Mouse (Mus musculus) hindbrain, embryonic 12.5 days (tissue): ENCODE results near the gene Gm20388. TPM values are rescaled to one million over a fixed set of nuclear protein-coding genes. Genes with fewer than 3 reads are reported as not detected.

Source experiments
- ATAC-seq: fragments of 200-750 bp; cut with Nextera tagmentation; 2 replicates; pipeline ENCODE4 v1.8.0; 2017; ENCODE audit warnings: moderate TSS enrichment; ENCODE audit not compliant: low FRiP score
- H3K27ac ChIP-seq: fragments of 300-500 bp; sonication (generic); 2 replicates; pipeline ENCODE4 v1.5.1; 2016; ENCODE audit warnings: mild to moderate bottlenecking
- H3K27me3 ChIP-seq: fragments of 300-500 bp; sonication (generic); 2 replicates; pipeline ENCODE4 v1.6.1; 2016; ENCODE audit warnings: mild to moderate bottlenecking
- H3K36me3 ChIP-seq: fragments of 300-500 bp; sonication (generic); 2 replicates; pipeline ENCODE4 v1.6.1; 2016; ENCODE audit warnings: mild to moderate bottlenecking
- H3K4me1 ChIP-seq: fragments of 300-500 bp; sonication (generic); 2 replicates; pipeline ENCODE4 v1.6.1; 2016
- H3K4me2 ChIP-seq: fragments of 300-500 bp; sonication (generic); replicated peaks from 2 replicates; pipeline ENCODE4 v1.6.1; 2016; ENCODE audit warnings: mild to moderate bottlenecking
- H3K4me3 ChIP-seq: fragments of 300-500 bp; sonication (generic); 2 replicates; pipeline ENCODE4 v1.5.1; 2016; ENCODE audit warnings: mild to moderate bottlenecking
- H3K9ac ChIP-seq: fragments of 300-500 bp; sonication (generic); 2 replicates; pipeline ENCODE4 v1.6.1; 2016; ENCODE audit warnings: mild to moderate bottlenecking, moderate library complexity
- H3K9me3 ChIP-seq: fragments of 300-500 bp; sonication (generic); replicated peaks from 2 replicates; pipeline ENCODE4 v1.6.1; 2016; ENCODE audit warnings: mild to moderate bottlenecking
- WGBS: fragments of 180-500 bp; shearing (Covaris S2); methylation state at CpG from one replicate; pipeline ENCODE4 v1.1.7; 2016; 5-methylcytosine and 5-hydroxymethylcytosine counted together
- polyA plus RNA-seq: library from polyadenylated mRNA; unstranded; fragments of >200 nt; fragmentation: Nextera tagmentation; extraction: Ambion mirVana; gene quantifications from 2 replicates; pipeline ENCODE4 v1.2.1, GENCODE M21; 2016

The Gm20388 gene
- polyA plus RNA-seq, 1 experiment from 2014 or later, result not detected

GRCm38 (mm10) chr8:121239640-121240039 lies 1329.0 kb downstream of the Gm20388 start:
- 79% methylated on average over 6 of the region's 6 CpGs for WGBS
- no peak overlapping the region for H3K4me3 ChIP-seq
- no peak overlapping the region for H3K9ac ChIP-seq
- no peak overlapping the region for H3K27ac ChIP-seq
- peaks cover 30% of the 10 kb centered on the region for H3K4me1 ChIP-seq
- peaks cover 11% of the 10 kb centered on the region; the same call in 1 of the 2 replicates for H3K27me3 ChIP-seq
- H3K9me3 ChIP-seq, result no peaks in the 10 kb centered on the region
- no peak for ATAC-seq
- H3K4me2 ChIP-seq, result no peak overlapping the region
- H3K36me3 ChIP-seq, result no peaks in the 10 kb centered on the region

DNA sequence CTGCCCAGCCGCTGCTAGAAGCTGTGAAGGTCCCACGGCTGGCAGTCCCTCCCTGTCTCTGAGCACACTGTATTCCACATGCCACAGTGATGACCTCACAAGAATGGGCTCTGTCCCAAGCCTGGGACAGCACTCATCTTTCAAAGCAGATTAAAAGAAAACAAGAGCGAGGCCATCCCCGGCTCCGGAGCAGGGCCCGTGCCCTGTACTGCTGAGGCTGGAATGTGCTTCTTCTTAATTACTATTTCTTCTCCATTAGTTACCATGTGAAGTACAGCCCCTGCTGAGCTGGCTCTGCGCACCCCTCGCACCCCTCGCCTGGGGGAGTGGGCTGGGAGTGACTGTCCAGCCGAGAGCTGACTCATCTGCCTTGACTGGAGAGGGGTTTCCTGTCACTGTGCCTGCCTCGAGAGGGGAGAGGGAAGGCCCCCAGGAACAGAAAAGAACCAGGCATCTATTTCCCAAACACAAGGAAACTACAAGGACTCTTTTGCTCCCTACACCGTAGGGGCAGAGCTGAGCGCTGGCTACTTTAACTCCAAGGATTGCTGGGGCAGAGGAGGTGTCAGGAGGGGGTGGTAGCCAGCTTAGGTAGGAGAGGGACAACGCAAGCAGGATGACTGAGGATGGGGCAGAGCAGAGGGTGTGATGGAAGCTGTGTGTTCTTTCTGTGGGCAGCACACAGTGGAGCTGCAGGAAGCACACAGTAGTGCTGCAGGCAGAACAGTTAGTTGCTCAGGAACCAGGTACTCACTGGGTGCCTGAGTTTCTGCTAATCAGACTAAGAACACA lies 1331.3 kb downstream of the Gm20388 start:
- peak; percentile 69 for ATAC-seq
- Histone ChIP-seq H3K27me3 (peaks cover 10% of the 10 kb centered on the region), H3K4me2 (no peak overlapping the region), H3K9me3 (no peaks in the 10 kb centered on the region), H3K36me3 (no peaks in the 10 kb centered on the region), H3K27ac (peak overlapping the region; percentile 25; the same call in 1 of the 2 replicates), H3K4me3 (no peak overlapping the region), H3K9ac (no peak overlapping the region), H3K4me1 (peaks cover 30% of the 10 kb centered on the region)
- WGBS, result 8% methylated on average over 14 of the region's 14 CpGs

DNA sequence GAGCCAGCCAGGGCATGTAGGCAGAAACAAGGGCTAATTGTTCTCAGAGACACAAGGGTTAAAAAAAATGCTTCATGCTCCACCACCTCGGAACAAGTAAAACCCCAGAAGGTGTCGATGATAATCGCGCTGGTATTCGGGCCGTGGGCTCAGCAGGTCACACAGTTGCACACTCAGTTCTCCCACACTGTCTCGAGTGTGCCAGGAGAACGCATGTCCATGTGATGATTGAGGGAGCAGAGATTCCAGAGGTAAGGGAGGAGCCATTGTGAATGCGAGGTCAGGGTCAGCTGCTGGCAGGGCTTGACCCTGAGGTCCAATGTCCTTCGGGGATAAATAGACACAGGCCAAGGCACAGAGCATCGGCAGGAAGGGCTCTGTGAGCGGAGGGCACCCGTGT lies 1332.0 kb downstream of the Gm20388 start:
- no peaks in the 10 kb centered on the region for H3K9me3 ChIP-seq
- H3K9ac ChIP-seq, result no peak overlapping the region
- H3K4me3 ChIP-seq, result no peak overlapping the region
- H3K27ac ChIP-seq, result no peak overlapping the region
- 6% methylated on average over 13 of the region's 13 CpGs for WGBS
- no peaks in the 10 kb centered on the region for H3K36me3 ChIP-seq
- no peak for ATAC-seq
- peaks cover 15% of the 10 kb centered on the region for H3K27me3 ChIP-seq
- H3K4me1 ChIP-seq, result peaks cover 30% of the 10 kb centered on the region
- no peak overlapping the region for H3K4me2 ChIP-seq

- Histone ChIP-seq H3K27ac (no peak overlapping the region), H3K4me2 (no peak overlapping the region), H3K9ac (no peak overlapping the region), H3K27me3 (peaks cover 48% of the 10 kb centered on the region), H3K4me3 (no peak overlapping the region), H3K4me1 (peaks cover 20% of the 10 kb centered on the region), H3K36me3 (no peaks in the 10 kb centered on the region), H3K9me3 (no peaks in the 10 kb centered on the region)
- ATAC-seq, result no peak
- WGBS, result 77% methylated on average over 7 of the region's 7 CpGs
Measured at GRCm38 (mm10) chr8:121248823-121249222, 1338.2 kb downstream of the Gm20388 start.

- Histone ChIP-seq H3K27me3 (peaks cover 54% of the 10 kb centered on the region), H3K4me2 (no peak overlapping the region), H3K9ac (no peak overlapping the region), H3K4me3 (no peak overlapping the region), H3K27ac (no peak overlapping the region), H3K9me3 (no peaks in the 10 kb centered on the region), H3K4me1 (peaks cover 20% of the 10 kb centered on the region), H3K36me3 (no peaks in the 10 kb centered on the region)
- ATAC-seq, result no peak
- 78% methylated on average over 1 of the region's 1 CpGs for WGBS
Measured at GRCm38 (mm10) chr8:121249433-121249832, 1338.8 kb downstream of the Gm20388 start.

DNA sequence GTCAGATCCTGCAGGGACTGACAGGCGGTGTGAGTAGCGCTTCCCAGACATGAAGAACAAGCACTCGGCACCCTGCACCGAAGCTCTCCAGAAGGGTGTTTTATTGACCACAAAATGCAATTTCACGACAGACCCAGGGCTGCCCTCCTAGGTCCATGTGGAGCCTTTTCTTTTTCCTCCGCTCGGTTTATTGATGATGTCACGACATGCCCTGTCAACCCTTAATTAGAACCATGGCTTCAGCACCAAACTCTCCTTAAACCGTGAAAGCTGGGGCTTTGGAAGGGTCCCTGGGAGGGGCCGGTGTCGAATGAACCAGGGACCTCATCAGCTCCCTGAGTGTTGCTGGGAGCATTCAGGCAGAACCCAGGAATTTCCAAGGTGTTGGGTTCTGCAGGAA lies 1340.4 kb downstream of the Gm20388 start:
- H3K27ac ChIP-seq, result no peak overlapping the region
- H3K4me1 ChIP-seq, result peaks cover 26% of the 10 kb centered on the region
- ATAC-seq, result no peak
- H3K27me3 ChIP-seq, result peaks cover 62% of the 10 kb centered on the region
- H3K4me2 ChIP-seq, result no peak overlapping the region
- no peaks in the 10 kb centered on the region for H3K9me3 ChIP-seq
- H3K9ac ChIP-seq, result no peak overlapping the region
- WGBS, result 9% methylated on average over 11 of the region's 11 CpGs
- H3K36me3 ChIP-seq, result no peaks in the 10 kb centered on the region
- no peak overlapping the region for H3K4me3 ChIP-seq

DNA sequence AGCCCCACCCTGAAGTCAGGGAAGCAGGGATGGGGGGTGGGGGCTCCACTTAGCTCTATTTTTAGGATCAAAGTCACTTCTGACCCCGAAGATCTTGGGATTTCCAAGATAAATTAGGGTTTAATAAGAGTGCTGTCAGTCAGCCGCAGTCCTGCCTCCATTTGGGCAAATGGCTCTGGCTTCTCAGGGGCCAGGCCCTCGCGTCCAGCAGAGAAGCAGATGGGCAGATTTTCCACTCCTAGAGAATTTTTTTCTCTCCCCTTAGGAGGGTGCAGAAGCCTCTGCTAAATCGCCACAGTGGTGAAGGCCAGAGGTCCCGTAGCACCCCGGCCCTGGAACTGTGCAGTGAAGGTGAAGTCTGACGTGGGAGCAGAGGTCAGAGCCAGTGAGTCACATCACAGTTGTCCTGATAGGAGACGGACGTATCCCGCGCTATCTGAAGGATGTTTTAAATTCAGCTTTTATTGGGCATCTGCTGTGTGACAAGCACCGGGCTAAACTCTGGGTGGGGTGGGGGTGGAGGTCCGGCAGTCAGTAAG lies 1345.2 kb downstream of the Gm20388 start:
- H3K9me3 ChIP-seq, result no peaks in the 10 kb centered on the region
- WGBS, result 44% methylated on average over 14 of the region's 14 CpGs
- H3K36me3 ChIP-seq, result no peaks in the 10 kb centered on the region
- no peak for ATAC-seq
- no peak overlapping the region for H3K9ac ChIP-seq
- H3K27ac ChIP-seq, result no peak overlapping the region
- H3K4me3 ChIP-seq, result no peak overlapping the region
- H3K4me2 ChIP-seq, result no peak overlapping the region
- peaks cover 25% of the 10 kb centered on the region for H3K4me1 ChIP-seq
- H3K27me3 ChIP-seq, result peaks cover 54% of the 10 kb centered on the region

DNA sequence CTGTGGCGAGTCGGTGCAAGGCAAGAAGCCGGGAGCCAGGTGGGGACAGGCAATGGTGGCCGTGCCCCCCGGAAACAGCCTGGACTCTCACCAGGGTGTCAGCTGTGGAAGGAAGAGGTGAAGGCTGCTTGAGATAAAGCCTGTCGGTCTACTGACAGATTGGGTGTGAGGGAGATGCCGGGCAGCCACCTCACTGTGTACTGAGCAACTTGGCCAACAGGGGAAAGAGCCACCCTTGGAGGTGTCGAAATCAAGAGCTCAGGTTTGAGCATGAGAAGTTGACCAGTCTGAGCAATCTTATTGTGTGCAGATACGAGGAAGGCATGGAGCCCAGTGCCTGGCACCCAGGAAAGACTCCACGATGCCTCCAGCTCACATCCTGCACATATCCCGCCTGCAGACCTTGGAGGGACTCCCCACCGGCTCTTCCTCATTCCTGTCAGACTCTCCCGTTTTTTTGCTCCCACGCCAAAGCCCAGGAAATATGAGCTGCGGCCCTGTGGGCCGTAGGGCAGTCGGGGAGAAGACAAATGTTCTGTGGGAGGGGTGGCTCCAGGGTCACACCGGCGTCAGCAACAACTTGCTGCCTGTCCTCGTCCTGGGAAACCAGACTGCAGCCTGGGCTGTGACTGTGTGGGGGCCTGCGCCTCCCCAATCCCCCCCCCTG lies 1347.6 kb downstream of the Gm20388 start:
- H3K4me2 ChIP-seq, result no peak overlapping the region
- no peak for ATAC-seq
- no peak overlapping the region for H3K4me3 ChIP-seq
- H3K9ac ChIP-seq, result no peak overlapping the region; the same call in 1 of the 2 replicates
- 48% methylated on average over 21 of the region's 21 CpGs for WGBS
- H3K36me3 ChIP-seq, result no peaks in the 10 kb centered on the region
- H3K9me3 ChIP-seq, result no peaks in the 10 kb centered on the region
- no peak overlapping the region for H3K27ac ChIP-seq
- H3K4me1 ChIP-seq, result peaks cover 19% of the 10 kb centered on the region
- H3K27me3 ChIP-seq, result peaks cover 36% of the 10 kb centered on the region

DNA sequence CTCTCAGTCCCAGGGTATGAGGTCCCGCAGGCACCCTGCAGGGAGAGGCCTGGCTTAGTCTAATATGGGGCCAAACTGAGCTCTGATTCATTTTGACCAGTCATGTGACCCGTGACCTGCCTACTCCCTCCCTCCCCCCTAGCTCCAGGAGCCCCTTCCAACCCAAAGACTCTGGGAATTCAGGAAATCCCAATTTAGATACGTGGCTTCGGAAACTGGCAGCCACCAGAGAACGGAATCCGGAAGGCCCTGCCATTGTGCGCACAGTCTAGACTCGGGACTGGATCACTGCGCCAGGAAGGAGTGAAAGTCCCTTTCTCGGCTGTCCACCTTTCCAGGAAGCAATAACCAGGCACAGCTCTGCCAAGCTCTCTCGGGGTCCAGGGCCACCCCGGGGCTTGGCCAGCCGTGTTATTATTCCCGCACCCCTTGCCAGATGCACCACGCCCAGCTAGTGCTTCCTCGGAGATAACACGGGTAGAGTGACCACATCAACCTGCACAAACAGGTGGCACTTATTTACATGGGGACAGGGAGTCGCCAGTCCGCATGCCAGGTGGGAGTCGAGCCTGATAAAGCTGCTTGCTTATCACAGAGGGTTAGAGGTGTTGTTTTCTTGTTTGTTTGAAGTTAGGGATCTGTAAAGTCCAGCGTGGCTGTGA lies 1352.2 kb downstream of the Gm20388 start:
- H3K9me3 ChIP-seq, result no peaks in the 10 kb centered on the region
- H3K9ac ChIP-seq, result no peak overlapping the region
- H3K4me3 ChIP-seq, result no peak overlapping the region
- 80% methylated on average over 21 of the region's 21 CpGs for WGBS
- peaks cover 13% of the 10 kb centered on the region for H3K27me3 ChIP-seq
- no peak overlapping the region for H3K27ac ChIP-seq
- peaks cover 16% of the 10 kb centered on the region for H3K4me1 ChIP-seq
- H3K4me2 ChIP-seq, result no peak overlapping the region
- H3K36me3 ChIP-seq, result no peaks in the 10 kb centered on the region
- ATAC-seq, result no peak

- 39% methylated on average over 14 of the region's 14 CpGs for WGBS
- Histone ChIP-seq H3K4me2 (no peak overlapping the region), H3K36me3 (no peaks in the 10 kb centered on the region), H3K9ac (no peak overlapping the region), H3K27me3 (peaks cover 9% of the 10 kb centered on the region; the same call in 1 of the 2 replicates), H3K4me1 (peaks cover 15% of the 10 kb centered on the region), H3K4me3 (no peak overlapping the region), H3K27ac (no peak overlapping the region), H3K9me3 (no peaks in the 10 kb centered on the region)
- ATAC-seq, result no peak
Measured at GRCm38 (mm10) chr8:121263390-121263775, 1352.7 kb downstream of the Gm20388 start.

DNA sequence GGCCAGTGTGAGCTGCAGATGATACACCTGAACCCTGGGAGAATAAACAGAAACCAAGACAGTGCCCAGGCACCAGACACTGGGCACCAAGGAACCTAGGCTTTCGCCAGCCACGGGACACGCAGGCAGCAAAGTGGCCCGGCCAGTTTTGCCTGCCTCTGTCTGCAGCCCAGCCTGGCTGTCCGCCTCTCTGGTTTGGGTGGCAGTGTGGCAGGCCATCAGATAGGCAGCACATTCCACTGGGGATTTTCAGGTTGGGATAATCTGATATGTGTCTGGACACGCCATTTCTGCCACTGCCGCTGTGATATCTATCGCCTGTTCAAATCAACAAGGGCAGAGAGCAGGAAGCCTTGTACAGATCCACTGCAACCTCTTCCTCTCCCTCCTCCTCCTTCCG lies 1353.6 kb downstream of the Gm20388 start:
- H3K27ac ChIP-seq, result no peak overlapping the region
- no peaks in the 10 kb centered on the region for H3K36me3 ChIP-seq
- H3K4me1 ChIP-seq, result peaks cover 10% of the 10 kb centered on the region
- H3K9me3 ChIP-seq, result no peaks in the 10 kb centered on the region
- no peak for ATAC-seq
- no peak overlapping the region for H3K4me2 ChIP-seq
- H3K27me3 ChIP-seq, result peaks cover 4% of the 10 kb centered on the region; the same call in 1 of the 2 replicates
- H3K4me3 ChIP-seq, result no peak overlapping the region
- 79% methylated on average over 9 of the region's 9 CpGs for WGBS
- no peak overlapping the region for H3K9ac ChIP-seq

DNA sequence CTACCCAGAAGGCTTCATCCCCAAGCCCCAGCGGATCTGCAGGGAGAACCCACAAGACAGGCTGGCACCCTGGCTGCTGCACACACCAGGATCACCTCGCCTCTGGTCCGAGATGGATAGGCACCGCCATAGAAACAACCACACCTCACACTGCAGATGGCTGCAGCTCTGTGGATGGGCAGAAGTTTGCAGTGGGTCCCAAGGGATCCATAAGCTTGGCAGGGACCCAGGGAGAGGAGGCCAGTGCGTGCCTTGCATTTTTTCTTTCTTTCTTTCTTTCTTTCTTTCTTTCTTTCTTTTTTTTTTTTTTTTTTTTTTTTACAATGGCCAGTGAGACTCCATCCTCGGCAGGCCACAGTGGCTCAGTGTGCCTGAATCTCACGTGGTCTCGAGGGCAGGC lies 1360.9 kb downstream of the Gm20388 start:
- ATAC-seq, result no peak
- Histone ChIP-seq H3K27ac (no peak overlapping the region), H3K27me3 (no peaks in the 10 kb centered on the region), H3K9ac (no peak overlapping the region), H3K4me2 (no peak overlapping the region), H3K9me3 (no peaks in the 10 kb centered on the region), H3K36me3 (no peaks in the 10 kb centered on the region), H3K4me3 (no peak overlapping the region), H3K4me1 (peaks cover 7% of the 10 kb centered on the region; the same call in 1 of the 2 replicates)
- WGBS, result 70% methylated on average over 8 of the region's 8 CpGs
